Mouse (Mus musculus) ovary, postnatal 36 days (tissue): ENCODE measurements at regions not wholly inside any gene's neighbourhood (a gene's known extent, or its start where the extent isn't known, plus 50 kb on each side); places are given as distances from the start of the nearest gene placed in this dataset.
A peak's percentile ranks its signal among the peaks of the same experiment; 100 is the strongest.

Experiments
- DNase-seq: peaks from one replicate; pipeline ENCODE4 v3.0.0; 2022; ENCODE audit warnings: low spot score, mixed read lengths

DNA sequence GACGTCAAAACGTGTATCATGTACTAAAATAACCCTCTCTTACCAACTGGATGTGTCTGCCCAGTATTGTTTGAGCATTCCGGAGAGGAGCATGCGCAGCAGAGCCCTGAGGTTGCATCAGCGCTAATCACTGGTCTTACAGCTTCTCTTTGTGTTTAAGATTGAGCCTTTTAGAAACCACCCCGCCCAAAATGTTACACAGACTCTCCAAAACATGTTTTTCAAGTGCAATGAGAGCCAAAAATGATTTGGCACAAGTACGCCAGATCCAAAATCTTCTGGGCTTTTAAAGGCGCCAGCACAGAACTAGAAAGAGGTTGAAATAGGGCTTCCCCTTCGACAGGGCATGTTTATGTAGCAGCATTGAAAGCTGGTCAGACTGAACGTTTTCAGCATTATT is 123.8 kb upstream of the Cited2 start:
- DNase-seq: peak; percentile 30

DNA sequence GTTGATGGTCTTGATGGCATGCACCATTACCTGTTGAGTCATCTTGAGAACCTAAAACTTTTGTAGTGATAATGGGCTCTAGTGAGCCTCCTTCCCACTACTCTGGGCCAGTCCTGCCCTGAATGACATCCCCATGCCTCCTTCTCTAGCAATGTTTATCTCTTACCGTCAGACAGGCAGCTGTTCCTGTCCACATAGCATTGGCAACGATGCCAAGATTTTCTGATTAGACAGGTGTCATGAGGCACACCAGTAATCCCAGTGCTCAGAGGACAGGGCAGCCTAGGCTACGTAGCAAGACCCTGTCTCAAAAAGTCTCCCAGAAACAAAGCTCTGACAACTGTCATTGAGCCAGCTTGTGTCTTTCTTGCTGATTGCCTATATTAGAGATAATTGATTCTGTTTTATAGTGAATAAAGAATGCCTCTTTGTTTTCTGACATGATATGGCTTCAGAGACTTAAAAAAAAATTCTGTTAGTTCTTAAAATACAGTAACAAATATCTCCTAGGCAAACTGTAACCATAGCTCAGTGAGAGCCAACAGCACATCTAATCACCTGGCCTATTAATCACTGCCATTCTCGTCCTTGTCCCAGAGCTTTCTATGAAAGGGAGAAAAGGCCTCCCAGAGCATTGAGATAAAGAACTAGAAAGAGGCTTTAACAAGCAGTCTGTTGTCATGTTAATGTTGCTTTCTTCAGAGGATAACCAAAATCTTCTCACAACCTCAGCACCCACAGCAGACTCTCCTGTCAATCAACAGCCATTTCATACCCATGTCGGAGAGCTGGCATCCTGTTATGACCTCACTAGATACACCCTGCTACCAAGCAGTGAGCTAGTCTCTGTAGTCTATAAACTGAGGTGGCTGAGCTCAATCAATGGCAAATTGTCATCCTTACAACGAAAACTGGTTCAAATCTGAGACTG is 122.9 kb upstream of the Cited2 start:
- DNase-seq: no peak

DNA sequence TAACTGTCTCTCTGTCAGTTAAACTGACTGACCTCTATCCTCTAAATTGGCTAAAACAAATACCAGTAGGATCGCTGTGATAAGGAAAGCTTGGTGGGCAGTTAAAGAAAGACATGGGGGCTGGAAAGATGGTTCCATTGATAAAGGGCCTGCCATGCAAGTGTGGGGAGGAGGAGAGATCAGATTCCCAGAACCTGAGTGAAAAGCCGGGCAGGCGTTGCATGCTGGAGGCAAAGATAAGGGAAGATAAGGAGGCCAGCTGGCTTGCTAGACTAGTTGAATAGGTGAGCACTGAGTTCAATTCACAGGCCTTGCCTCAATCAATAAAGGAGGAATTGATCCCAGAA is 122.3 kb upstream of the Cited2 start:
- no peak for DNase-seq

DNA sequence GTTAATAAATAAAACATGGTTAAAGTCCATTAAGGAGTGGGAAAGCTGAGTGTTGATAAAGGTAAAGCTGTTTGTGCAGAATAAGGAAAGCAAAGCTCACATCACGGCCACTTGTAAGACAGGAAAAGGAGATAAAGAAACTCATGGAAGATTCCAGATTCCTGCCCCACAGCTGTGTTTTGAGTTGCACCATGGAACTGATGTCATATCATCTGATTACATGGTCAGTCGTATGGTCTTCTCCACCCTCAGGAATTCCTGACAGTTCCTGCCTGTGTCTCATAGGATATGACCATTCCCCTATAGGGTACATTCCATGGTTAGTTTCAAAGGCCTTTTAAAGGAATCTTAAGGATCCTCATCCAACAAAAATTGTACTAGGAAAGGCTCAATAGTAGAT is 120.6 kb upstream of the Cited2 start:
- no peak for DNase-seq

DNA sequence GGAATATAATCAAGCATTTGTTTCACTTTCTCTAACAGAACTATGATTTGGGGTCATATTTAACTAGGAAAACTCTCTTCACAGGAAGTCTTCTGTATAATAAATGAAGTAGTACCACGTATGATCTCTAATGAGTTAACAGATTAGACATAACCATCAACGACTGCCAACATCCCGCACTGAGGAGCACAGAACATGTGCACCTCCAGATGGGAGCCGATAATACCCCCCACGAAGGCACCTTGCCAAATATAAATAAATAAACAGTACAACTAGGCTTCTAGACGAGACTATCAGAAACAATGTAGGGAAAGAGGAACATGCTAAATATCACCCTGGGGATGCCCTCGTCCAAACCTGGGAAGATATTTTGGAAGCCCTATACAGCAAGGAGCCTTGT is 114.8 kb upstream of the Cited2 start:
- DNase-seq: no peak

DNA sequence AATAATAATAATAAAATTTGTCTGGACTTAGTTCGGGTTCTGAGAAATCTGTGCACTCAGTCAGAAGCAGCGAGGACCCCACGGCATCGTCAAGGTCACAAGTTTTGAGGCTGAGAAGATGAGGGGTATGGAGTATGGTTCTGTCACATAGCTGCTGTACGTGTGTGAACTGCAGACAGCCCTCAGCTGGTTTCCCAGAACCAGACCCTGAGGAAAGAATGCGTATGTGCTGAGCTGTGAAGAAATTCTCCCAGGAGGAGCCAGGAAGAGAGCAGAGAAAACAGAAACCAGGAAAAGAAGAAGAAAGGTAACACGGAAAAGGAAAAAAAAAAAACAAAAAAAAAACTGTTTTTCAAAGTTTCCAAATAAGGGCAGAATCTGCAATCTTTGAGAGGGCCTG is 112.4 kb upstream of the Cited2 start:
- DNase-seq: no peak

DNA sequence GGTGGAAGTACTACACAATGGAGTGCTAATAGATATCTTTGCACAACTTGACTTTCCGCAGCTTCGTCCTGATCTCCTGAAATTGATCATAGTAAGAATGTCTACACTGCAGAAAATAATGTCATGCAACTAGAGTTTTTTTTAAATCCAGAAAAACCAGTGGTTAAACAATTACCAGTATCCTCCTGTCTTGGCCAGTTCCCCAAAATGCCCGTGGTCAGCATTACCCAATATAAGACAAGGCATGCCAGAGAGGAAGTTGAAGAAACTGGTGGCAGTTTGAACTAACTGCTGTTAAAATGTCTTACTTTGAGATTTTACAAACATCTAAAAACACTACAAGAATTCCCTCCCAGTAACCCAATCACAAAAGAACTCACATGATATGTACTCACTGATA is 109.7 kb upstream of the Cited2 start:
- no peak for DNase-seq

DNA sequence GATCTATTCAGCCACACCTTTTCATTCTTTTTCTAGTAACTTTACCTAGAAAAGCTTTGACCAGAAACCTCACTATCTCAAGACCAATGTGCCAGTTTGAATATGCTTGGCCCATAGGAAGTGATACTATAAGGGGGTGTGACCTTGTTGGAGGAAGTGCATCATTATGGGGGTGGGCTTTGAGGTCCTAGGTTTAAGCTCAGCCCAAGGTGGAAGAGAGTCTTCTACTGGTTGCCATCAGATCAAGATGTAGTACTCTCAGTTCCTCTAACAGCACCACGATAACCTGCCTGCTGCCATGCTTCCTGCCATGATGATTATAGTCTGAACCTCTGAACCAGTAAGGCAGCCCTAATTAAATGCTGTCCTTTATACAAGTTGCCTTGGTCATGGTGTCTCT is 105.0 kb upstream of the Cited2 start:
- DNase-seq: no peak

DNA sequence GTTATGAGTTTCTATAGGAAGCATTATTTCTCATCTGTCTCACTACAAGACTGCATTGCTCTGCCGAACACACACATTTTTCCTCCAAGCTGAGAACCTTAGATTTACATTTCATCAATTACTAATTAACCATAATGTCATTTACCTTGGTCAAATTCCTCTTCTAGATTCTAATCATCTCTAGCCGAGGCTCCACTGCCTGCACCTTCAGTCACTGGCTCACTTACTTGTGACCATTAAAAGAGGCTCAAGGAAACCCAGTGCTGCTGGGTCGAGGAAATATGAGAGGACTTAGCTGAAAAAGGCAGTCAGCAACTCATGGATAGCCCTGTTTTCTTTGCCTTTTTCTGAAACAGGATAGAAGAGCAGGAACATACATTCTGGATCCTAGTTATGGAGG is 103.4 kb upstream of the Cited2 start:
- DNase-seq: no peak

DNA sequence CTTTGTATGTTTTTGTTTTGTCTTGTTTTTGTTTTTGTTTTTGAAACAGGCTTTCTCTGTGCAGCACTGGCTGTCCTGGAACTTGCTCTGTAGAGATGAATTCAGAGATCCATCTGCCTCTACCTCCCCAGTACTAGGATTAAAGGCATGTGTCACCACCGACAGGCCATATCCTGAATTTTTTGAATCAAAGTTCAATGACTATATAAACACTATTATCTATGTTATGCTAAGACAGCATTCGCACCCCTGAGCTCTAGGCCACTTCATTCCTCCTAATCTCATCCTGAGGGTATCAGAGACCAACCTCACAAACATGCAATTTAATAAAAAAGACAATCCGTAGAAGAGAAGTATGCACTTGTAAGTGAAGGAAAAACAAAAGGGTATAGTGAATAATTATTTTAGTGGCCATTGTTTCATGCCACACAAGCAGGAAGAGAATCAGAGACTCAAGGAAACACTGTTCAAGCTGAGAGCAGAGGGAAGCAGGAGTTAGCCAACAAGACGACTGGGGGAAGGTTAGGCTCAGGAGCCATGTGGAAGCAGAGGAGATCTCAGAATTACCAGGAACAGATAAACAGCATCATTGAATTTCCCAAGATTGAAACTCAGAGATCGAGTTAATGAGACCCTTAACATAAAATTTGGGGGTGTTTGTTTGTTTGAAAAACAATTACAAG is 101.2 kb upstream of the Cited2 start:
- DNase-seq: no peak

DNA sequence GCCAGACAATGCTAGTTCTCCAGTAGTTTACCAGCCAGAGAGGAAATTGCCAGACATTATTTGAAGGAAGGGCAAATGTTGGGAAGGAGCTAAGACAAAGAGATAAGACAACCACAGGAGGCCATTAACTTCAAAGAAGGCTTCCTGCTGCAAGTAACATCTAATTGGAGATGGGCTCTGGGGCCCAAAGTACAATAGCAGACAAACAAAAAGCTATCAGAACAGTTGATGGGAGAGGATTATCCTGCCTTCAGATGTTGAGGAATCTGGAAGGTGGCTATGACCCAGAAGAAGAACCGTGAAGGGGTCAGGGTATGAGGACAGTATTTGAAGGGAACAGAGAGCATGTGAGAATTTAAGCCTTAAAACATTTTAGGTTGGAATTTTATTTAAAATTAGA is 100.2 kb upstream of the Cited2 start:
- no peak for DNase-seq

DNA sequence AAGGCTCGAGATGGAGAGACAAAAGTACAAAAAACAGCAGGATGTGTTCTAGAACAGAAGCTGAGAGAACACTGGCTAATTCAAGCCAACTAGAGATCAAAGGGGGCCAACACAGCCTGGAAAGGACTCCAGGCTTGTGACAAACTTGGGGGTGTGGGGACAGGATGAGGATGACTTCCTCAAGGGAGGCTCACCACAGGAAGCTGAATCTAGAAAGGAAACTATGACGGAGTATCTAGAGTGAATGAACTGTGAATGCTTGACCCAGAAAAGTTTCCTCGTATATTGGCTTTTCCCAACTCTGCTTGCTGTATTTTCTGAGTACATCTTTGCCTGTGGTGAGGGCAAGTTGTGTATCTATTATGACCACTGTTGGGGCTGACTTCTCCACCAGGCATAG is 93.3 kb upstream of the Cited2 start:
- DNase-seq: no peak

DNA sequence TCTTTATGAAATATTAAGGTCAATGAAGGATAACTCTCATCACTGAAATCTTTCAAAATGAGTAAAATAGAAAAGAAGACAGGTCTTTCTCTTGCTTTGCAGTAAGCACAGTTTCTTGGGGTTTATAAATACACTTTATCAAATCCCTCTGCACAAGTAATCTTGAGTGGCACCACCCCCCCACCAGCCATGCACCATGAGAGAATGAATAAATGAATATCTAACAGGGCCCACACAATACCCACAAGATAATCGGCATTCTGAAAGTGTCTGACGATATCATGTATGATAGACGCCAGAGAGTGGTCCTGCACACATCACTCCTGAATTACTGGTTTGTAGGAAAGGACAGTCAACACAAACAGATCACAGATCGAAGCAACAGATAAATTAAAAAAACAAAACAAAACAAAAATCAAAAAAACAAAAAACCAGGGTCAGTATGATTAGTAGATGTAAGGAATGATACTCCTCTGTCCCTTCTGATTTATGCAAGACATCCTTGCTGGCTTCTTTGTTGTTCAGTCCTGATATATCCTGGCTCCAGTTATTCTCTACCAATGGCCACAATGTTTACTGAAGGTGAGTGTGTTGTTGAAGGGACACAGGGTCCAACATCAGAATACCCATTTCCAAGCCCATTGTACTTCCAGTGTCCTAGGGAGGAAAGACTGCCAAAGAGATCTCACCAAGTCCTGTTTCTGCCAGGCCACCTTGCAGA is 92.0 kb upstream of the Cited2 start:
- DNase-seq: no peak

DNA sequence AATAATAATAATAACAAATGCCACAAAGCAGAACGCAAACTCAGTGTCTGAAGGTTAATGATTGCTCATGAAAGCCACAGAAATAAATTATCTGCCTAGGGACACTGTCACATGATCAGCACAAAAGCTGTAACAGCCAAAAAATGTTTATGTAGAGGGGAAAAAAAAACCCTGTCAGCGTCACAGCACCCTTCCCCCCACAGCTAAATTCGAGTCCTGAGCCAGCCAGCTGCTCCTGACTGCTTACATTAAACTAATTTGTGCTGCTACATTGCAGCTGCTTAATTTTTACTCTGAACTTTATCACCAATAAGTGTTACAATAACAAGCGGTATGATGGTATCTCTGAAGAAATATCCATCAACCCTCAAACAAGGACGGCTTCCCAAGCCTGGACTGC is 91.2 kb upstream of the Cited2 start:
- DNase-seq: no peak

DNA sequence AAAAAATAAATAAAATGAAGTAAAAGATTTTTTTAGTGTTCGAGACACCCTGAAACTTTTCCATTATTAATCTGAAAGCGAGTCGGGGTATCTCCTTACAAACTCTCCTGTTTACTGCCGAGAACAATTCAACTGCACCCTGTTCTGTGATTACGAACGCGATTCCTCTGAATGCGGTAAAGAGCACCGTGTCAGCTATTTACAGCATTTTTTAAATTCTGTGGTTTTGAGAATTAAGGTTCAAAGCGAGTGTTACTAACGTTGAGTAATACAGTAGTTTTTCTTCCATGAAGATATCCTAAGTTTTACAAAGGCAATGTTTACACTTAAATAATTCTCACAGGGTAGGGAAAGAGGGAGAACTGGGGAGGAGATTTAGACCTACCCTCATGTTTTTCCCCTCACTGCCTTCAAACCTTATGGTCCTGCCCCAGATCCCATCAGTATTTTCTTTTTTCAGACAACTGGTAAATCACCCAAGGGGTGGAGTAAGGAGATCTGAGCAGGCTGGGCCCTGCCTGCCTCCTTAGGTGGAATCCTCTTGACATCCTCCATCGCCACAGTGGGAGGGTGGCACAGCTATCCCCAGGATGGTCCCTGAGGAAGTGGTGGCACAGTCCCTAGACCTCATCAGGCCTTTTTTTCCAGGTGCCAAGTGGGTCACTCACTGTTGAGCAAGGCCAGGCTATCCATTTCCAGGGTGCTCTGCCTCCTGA is 89.9 kb upstream of the Cited2 start:
- DNase-seq: no peak

DNA sequence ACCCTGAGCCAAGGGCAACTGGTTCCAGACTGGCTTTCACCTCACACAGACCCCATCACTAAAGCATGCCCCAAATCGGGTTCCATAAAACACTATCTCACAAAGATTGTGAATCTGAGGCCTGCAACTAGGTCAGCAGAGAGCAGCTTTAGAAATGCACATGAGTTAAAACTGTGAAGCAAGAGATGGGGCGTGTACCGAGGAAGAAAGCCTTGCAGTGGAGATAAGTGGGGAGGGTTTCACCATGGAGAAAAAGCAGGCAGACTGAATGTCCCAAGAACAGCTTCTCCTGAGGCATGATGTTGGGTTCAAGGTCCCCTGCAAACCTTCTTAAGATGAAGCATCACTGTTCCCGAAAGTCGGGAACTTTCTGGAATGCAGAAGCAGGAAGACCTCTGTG is 77.7 kb upstream of the Cited2 start:
- DNase-seq: no peak

DNA sequence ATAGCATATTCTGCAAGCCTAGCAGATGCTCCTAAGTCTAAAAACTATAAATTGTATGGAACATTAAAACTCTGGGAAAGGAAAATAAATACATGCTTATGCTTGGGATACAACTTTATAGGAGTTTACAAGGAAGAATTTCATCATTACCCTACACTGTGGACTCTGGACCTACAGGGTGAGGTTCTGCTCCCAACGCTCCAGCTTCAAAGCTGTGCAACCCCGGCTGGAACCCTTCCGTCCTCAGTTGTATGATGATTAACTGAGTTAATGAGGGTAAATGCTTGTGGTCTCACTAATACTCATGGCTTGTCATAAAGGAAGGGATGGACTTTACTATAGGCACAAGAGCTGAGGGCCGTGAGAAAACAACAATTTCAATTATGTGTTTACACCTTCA is 76.6 kb upstream of the Cited2 start:
- DNase-seq: no peak

DNA sequence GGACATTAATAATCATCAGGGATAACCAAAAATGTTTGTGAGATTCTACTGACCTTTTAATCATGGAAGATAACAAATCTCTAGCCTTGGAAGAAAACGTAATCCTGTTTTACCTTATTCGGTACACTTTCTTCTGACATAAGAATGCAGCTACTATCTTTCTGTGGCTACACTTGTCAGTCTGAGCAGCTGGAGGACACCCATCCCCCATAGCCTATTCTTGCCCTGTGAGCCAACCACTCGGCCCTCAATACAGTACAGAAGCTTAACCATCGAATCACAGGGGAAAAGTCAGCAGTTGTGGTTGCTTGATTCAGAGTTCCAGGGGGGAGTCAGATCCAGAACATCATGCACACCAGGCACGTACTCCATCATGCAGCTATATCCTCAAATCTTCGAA is 74.9 kb upstream of the Cited2 start:
- DNase-seq: no peak

DNA sequence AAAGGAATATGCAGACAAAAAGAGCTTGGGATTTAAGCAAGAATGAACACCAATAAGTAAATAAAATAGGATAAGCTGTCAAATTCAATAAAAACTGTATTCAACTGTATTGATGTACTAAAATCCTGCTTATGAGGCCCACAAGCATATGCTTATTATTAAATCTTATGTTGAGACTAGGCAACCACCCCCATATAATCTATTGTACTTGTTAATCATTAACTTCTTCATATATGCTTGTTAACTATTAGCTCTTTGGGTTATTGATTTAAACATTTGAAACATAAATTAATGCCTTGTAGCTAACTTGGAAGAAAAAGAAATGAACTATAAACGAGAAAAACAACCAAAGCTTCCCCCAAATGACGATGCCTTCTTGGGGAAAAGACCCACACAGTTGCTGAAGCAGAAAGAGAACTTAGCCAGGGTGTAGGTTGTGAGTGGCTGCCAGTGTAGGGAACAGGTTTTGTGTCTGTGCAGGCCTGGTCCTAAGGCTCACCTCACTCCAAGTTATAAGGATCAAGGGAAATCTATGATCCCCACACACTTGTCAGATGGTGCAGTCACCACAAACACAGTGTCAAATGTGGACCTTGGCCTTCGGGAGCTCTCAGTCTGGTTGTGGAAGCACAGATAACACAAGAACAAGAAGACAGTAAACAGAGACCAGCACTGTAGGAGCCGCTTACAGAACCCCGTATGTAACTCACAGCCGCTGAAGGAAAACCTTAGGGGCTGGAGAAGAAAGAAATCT is 71.8 kb upstream of the Cited2 start:
- DNase-seq: no peak

DNA sequence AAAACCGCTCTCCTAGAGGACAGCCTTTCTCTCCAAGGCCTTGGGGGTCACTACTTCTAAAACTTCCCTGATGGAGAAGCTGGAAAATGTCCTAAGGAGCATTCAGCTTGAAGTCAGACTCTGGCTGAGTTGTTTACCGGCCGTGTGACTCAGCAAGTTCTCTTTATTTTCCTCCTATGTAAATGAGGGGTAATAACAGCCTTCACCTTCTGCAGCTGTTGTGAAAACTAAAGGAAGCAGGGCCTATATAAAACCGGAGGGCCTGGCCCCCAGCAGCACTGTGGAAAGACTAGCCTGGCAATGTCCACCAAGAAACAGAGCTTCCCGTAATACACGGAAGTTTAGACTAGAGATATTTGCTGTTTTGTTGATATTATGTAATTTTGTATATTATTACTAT is 69.7 kb upstream of the Cited2 start:
- DNase-seq: no peak

DNA sequence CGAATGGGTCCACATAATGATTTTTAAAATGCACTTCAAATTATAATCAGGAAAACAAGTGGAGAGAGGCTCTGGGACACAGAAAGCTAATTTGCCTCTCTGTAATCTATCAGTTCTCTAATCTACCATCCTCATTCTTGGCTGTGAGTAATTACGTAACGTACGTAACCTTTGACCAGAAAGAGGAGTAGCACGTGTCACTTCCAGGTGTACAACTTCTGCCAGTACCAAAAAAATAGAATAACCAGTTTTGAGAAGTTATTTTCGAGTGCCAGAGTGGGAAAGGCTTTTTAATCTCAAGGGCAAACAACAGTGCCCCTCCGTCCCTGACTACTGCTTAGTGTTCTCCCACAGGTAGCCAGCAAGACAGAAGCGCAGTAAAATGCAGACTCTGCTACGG is 69.2 kb upstream of the Cited2 start:
- no peak for DNase-seq
